Mouse (Mus musculus): ENCODE measurements around the gene Stx1b. TPM values are rescaled to one million over a fixed set of nuclear protein-coding genes. Genes with fewer than 3 reads are reported as not detected.

Stx1b gene
- polyA plus RNA-seq, 3 experiments from 2014 or later = 0.09 TPM; not detected in 2

- no peak for ATAC-seq
Observed at GRCm38 (mm10) chr7:127815954-127816821, 8.2 kb downstream of the Stx1b start.

- ATAC-seq = no peak
Observed at GRCm38 (mm10) chr7:127815116-127815665, 9.2 kb downstream of the Stx1b start.

GRCm38 (mm10) chr7:127814241-127814921, 10.0 kb downstream of the Stx1b start:
- ATAC-seq = no peak

GRCm38 (mm10) chr7:127813821-127814220, 10.5 kb downstream of the Stx1b start:
- ATAC-seq = no peak

- ATAC-seq = no peak
Observed at GRCm38 (mm10) chr7:127812292-127812691, 12.1 kb downstream of the Stx1b start.

- no peak for ATAC-seq
Observed at GRCm38 (mm10) chr7:127811240-127811639, 13.1 kb downstream of the Stx1b start.

GRCm38 (mm10) chr7:127810650-127811049, 13.7 kb downstream of the Stx1b start:
- ATAC-seq = no peak

- no peak for ATAC-seq
Observed at GRCm38 (mm10) chr7:127809846-127810245, 14.5 kb downstream of the Stx1b start.

- no peak for ATAC-seq
Observed at GRCm38 (mm10) chr7:127808821-127809220, 15.5 kb downstream of the Stx1b start.

- no peak for ATAC-seq
Observed at GRCm38 (mm10) chr7:127802313-127802712, 22.0 kb downstream of the Stx1b start.

- ATAC-seq = no peak
Observed at GRCm38 (mm10) chr7:127801010-127801621, 23.2 kb downstream of the Stx1b start.

- ATAC-seq = peak; percentile 64
Observed at GRCm38 (mm10) chr7:127800435-127801009, 23.8 kb downstream of the Stx1b start, which contains the start of gene Hsd3b7. Hsd3b7 (plus strand) TSS chr7:127800604.

- no peak for ATAC-seq
Observed at GRCm38 (mm10) chr7:127799738-127800137, 24.6 kb downstream of the Stx1b start.

- no peak for ATAC-seq
Observed at GRCm38 (mm10) chr7:127799211-127799610, 25.1 kb downstream of the Stx1b start.

- ATAC-seq = no peak
Observed at GRCm38 (mm10) chr7:127798591-127798990, 25.8 kb downstream of the Stx1b start.

- no peak for ATAC-seq
Observed at GRCm38 (mm10) chr7:127797076-127797845, 27.1 kb downstream of the Stx1b start.

GRCm38 (mm10) chr7:127785308-127785707, 39.0 kb downstream of the Stx1b start, which contains the start of gene Gm49388:
Gm49388 (plus strand) TSS chr7:127785608.
- ATAC-seq = no peak

GRCm38 (mm10) chr7:127778350-127778749, 46.0 kb downstream of the Stx1b start:
- ATAC-seq = no peak

- ATAC-seq = no peak
Observed at GRCm38 (mm10) chr7:127777474-127778266, 46.7 kb downstream of the Stx1b start.

- ATAC-seq = peak; percentile 96
Observed at GRCm38 (mm10) chr7:127776878-127777473, 47.4 kb downstream of the Stx1b start.

Data from inflammation-experienced regulatory T-cells, adult 6 months (primary cell).